Mouse (Mus musculus) megakaryocyte-erythroid progenitor cell, adult 5-6 weeks (primary cell): Measurements from ENCODE around the gene Hist1h2bm. TPM values are rescaled to one million over a fixed set of nuclear protein-coding genes. Genes with fewer than 3 reads are reported as not detected.
A peak's percentile ranks its signal among the peaks of the same experiment; 100 is the strongest.

Source experiments
- ATAC-seq: replicated peaks from 2 replicates; pipeline ENCODE4 v1.8.0; 2016; ENCODE audit warnings: mild to moderate bottlenecking, inconsistent platforms; ENCODE audit not compliant: severe bottlenecking, poor library complexity, low FRiP score, low TSS enrichment
- total RNA-seq, 2 experiments: library from RNA; stranded (forward) in 1 of 2; stranded (reverse) in 1 of 2; fragments of 200-1000, 215-1000 nt in 1 of 2; fragments of >200 nt in 1 of 2; fragmentation: Nextera tagmentation in 1 of 2; gene quantifications; 2 replicates each; pipeline ENCODE4 v1.2.3; 2014 to 2017

Hist1h2bm gene
- total RNA-seq, 2 experiments from 2014 or later, result 265 to 417 TPM

GRCm38 (mm10) chr13:21722993-21723836 is 1.4 kb downstream of the Hist1h2bm start:
- no peak for ATAC-seq

DNA sequence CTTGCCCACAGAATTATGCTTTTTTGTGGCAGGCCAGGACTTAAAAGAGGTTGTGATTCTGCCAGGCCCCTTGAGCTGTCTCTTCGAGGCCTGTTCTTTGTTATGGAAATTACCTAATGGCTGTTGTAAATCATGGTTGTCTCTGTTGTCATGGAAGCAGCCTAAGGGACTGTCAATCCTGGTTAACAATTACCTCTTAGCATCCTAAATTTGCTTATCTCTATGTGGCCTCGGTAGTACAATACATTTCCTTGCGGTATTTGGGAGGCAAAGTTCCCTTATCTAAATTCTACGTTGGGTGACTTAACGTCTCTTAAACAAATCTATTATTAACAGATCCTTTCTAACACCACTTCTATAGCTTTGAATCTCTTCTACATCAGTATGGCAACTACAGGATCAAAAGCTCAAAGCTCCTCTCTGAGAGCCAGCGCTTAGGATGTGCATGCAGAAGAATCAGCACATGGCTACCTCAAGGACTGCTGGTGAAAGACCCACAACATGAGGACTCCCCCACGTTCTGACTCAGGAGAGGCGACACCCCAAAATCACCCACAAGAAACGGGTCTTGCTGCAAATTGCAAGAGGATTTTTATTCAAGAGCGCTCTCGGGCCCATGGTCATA is 6.2 kb downstream of the Hist1h2bm start:
- peak; percentile 59 for ATAC-seq

GRCm38 (mm10) chr13:21729544-21729943 is 7.7 kb downstream of the Hist1h2bm start:
- ATAC-seq, result no peak

DNA sequence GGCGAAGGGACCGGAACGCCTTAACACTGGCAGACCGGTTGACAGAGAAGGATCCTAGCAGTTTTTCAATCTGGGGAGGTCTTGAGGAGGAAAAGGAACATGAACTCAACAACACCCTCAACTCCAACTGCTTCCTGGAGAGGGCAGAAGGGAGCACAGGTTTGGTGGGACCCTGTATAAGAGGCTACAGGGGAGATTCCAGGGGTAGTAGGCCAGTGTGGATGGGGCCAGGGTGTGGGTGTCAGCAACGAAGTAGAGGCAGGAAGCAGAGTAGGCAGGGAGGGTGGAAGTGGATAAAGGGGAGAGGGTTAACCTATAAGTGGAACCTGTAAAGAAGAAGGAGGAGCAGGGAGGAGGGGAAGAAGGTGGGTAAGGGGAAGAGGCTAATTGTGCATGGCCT is 11.6 kb downstream of the Hist1h2bm start:
- no peak for ATAC-seq

GRCm38 (mm10) chr13:21734010-21734905 is 12.4 kb downstream of the Hist1h2bm start:
- ATAC-seq, result peak; percentile 60

GRCm38 (mm10) chr13:21734906-21735767 is 13.3 kb downstream of the Hist1h2bm start, which contains the start of gene Hist1h4j:
Gene Hist1h4j (plus strand): TSS chr13:21735064.
- ATAC-seq, result peak; percentile 89

DNA sequence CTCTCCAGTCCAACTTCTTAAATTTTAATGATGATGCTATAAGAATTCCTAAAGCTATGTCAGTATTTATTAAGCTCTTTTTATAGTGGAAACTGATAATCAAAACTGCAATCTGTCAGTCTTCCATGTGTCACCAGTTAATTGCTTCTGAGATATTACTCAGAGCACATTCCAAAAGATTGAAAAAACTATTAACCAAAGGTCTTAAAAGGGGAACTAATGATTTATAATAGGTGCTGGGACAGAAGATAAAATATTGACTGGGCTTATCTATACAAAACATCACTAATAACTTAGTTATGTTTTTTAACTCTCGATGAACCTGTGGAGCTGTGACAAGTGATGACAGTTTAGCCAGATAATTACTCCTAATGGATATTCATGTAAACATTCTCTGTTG is 23.2 kb downstream of the Hist1h2bm start:
- no peak for ATAC-seq

DNA sequence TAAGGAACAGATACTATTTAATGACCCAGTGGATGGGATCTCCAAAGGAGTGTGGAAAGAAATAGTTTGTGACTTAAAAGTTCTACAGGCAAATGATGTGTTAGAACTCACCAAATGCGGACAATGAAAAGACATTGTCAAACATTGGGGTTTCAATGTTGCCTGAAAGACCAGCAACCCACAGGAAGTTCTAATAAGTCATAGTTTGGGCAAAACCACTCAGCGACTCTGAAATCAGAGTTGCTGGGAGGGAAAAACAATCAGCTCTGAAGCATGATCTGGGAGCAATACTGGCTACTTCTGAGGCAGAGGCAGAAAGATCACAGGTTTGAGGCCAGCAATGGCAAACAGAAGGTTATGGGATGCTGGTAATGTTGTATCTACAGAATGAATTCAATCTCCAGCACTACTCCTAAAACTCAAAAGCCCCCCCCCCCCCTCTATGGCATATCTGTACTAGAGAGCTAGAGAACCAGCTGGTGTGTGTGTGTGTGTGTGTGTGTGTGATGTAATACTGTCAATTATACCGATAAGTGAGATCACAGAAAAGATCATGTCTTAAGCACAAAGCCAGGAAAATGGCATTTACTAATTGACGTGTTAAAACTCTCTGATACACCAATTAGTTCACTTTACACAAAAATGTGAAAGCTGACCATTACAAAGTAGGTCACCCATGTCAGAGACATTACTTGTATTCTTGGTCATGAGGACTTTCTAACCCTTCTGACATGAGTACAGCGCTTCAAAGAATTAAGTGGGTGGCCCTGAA is 27.7 kb downstream of the Hist1h2bm start:
- peak; percentile 13 for ATAC-seq

DNA sequence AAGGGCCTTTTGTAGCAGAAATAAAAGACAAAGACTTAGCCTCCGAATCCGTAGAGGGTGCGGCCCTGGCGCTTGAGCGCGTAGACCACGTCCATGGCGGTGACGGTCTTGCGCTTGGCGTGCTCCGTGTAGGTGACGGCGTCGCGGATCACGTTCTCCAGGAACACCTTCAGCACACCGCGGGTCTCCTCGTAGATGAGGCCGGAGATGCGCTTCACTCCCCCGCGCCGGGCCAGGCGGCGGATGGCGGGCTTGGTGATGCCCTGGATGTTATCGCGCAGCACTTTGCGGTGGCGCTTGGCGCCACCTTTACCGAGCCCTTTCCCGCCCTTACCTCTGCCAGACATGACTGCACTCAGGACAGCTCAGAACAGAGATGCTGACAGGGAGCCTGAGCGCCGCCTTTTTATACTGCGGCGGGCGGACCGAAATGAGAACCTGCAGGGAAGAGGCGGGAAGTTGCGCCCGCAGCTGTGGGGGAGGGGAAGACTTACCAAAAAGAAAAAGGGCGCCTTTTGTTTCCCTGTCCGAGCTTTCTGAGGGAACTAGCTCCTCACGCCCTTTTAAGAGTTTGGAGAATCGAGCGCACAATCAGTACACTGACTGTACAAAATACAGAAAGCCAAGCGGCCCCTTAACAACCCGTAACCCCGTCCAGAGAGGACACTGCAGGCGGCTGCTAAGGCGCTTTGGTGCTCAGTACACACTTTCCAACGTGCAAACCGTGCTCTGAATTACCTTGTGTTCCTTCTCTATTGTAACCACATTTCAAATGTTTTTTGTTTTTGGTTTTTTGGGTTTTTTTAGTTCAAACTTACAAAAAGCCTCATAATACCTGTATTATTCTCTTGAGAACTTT is 28.5 kb downstream of the Hist1h2bm start, which contains the start of gene Hist1h4k:
TSS of gene Hist1h4k (minus strand) at position 347 of the 859 bp plus-strand sequence.
- ATAC-seq, result peak; percentile 43

- no peak for ATAC-seq
Measured at GRCm38 (mm10) chr13:21751417-21751816, 29.6 kb downstream of the Hist1h2bm start.

- ATAC-seq, result no peak
Measured at GRCm38 (mm10) chr13:21751827-21752226, 30.0 kb downstream of the Hist1h2bm start.

GRCm38 (mm10) chr13:21752356-21752755 is 30.5 kb downstream of the Hist1h2bm start:
- no peak for ATAC-seq

DNA sequence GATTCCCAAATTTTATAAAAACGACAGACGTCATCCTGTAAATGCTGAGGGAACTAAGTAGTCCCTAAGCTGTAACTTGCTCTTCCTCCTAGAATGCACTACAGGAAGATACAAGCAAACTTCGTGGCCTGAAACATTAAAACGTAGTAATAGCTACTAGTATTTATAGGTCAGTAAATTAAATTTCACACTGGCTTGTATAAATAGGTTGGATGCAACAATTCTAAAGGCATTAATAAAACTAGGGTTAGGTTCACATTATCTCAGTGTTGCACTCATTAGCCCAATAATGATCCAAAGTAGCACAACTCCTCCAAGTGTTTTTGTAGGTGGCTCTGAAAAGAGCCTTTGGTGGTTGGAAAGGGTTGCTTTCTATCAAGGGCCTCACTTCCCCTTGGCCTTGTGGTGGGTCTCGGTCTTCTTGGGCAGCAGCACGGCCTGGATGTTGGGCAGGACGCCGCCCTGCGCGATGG is 31.2 kb downstream of the Hist1h2bm start:
- peak; percentile 9 for ATAC-seq

- ATAC-seq, result peak; percentile 78
Measured at GRCm38 (mm10) chr13:21753524-21754285, 31.9 kb downstream of the Hist1h2bm start, which contains the start of the genes Hist1h2ak and Hist1h2bn. Gene Hist1h2ak (minus strand): TSS chr13:21753827. Gene Hist1h2bn (plus strand): TSS chr13:21754123.

- peak; percentile 39 for ATAC-seq
Measured at GRCm38 (mm10) chr13:21754294-21755001, 32.6 kb downstream of the Hist1h2bm start.

GRCm38 (mm10) chr13:21755707-21756106 is 33.9 kb downstream of the Hist1h2bm start:
- ATAC-seq, result no peak
